Mouse (Mus musculus) effector memory CD4-positive, alpha-beta T cell, adult 5 months (primary cell): ENCODE results near the gene Olfr235. TPM values are rescaled to one million over a fixed set of nuclear protein-coding genes. Genes with fewer than 3 reads are reported as not detected.

Source experiments
- polyA plus RNA-seq: library from polyadenylated mRNA; unstranded; fragments of 100-300 nt; shearing (Covaris generic); gene quantifications from one replicate; pipeline ENCODE4 v1.2.1, GENCODE M21; 2017

Olfr235 gene
- not detected for polyA plus RNA-seq

GRCm38 (mm10) chr19:12260732-12261131 is at the start of gene Olfr235:
Gene Olfr235 (plus strand): TSS chr19:12261032.

GRCm38 (mm10) chr19:12232496-12232895 is 28.3 kb upstream of the Olfr235 start, which contains the start of gene Olfr1432:
Gene Olfr1432 (minus strand): TSS chr19:12232596.

GRCm38 (mm10) chr19:12241559-12241958 is 19.3 kb upstream of the Olfr235 start, which contains the start of gene Olfr262:
Gene Olfr262 (minus strand): TSS chr19:12241659.

GRCm38 (mm10) chr19:12279554-12279953 is 18.7 kb downstream of the Olfr235 start, which contains the start of gene Olfr1434:
Gene Olfr1434 (plus strand): TSS chr19:12279854.

DNA sequence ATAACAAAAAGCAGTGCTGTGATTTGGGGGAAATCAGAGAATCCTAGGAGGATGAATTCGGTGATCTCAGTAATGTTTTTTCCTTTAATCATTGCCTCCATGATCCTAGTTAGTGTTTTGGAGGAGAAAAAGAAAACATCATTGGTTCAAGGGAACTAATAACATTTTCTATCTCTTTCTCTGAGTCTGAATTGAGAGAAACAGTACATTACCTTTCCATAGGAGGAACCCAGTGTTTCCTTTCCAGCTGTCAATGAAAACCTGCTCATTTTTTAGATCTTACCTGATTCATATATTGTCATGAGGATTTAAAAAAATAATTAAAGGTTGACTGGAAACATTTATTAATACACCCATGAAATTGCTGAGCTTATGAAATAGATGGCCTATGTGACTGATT is 38.2 kb downstream of the Olfr235 start, which contains the start of gene Olfr1436:
Gene Olfr1436 (minus strand): TSS at position 101 of the 400 bp plus-strand sequence.

Other genes starting within 250 kb of the Olfr235 start
- gene Olfr1423, start 219.7 kb upstream of the Olfr235 start, polyA plus RNA-seq: 0.09 TPM
- 0.21 TPM for gene Olfr1424, start 198.3 kb upstream of the Olfr235 start, polyA plus RNA-seq
- not detected for gene Olfr1425, start 183.3 kb upstream of the Olfr235 start, polyA plus RNA-seq
- gene Olfr1426, start 169.0 kb upstream of the Olfr235 start, polyA plus RNA-seq: not detected
- not detected for gene Olfr1427, start 157.7 kb upstream of the Olfr235 start, polyA plus RNA-seq
- gene Olfr1428, start 145.1 kb upstream of the Olfr235 start, polyA plus RNA-seq: not detected
- not detected for gene Olfr76, start 137.8 kb upstream of the Olfr235 start, polyA plus RNA-seq
- gene Olfr1555-ps1, start 90.9 kb upstream of the Olfr235 start, polyA plus RNA-seq: 0.14 TPM
- not detected for gene Olfr1431, start 60.4 kb upstream of the Olfr235 start, polyA plus RNA-seq
- not detected for gene Olfr1432, start 28.4 kb upstream of the Olfr235 start, polyA plus RNA-seq
- gene Olfr262, start 19.4 kb upstream of the Olfr235 start, polyA plus RNA-seq: not detected
- gene Olfr1434, start 18.8 kb downstream of the Olfr235 start, polyA plus RNA-seq: not detected
- gene Olfr1436, start 38.1 kb downstream of the Olfr235 start, polyA plus RNA-seq: not detected
- gene Olfr1437, start 64.1 kb downstream of the Olfr235 start, polyA plus RNA-seq: not detected
- not detected for gene Olfr1438-ps1, start 74.9 kb downstream of the Olfr235 start, polyA plus RNA-seq
- not detected for gene Olfr1440, start 126.2 kb downstream of the Olfr235 start, polyA plus RNA-seq
- not detected for gene Olfr1441, start 156.4 kb downstream of the Olfr235 start, polyA plus RNA-seq
- gene Pfpl, start 166.9 kb downstream of the Olfr235 start, polyA plus RNA-seq: 0.09 TPM
- 0.29 TPM for gene Mpeg1, start 199.7 kb downstream of the Olfr235 start, polyA plus RNA-seq
- 34.0 TPM for gene Dtx4, start 240.4 kb downstream of the Olfr235 start, polyA plus RNA-seq